Mouse (Mus musculus): ENCODE measurements at regions not wholly inside any gene's neighbourhood (a gene's known extent, or its start where the extent isn't known, plus 50 kb on each side); places are given as distances from the start of the nearest gene placed in this dataset.

- TF ChIP-seq ZC3H11A (IDR thresholded peaks at IDR 0.05; ENCODE audit: borderline replicate concordance, low read depth, low read length) (no peak), ZNF384 (IDR thresholded peaks at IDR 0.05; ENCODE audit: low read depth, low read length) (no peak)
These were observed 78.0 kb downstream of the Inhbb start for GRCm38 (mm10) chr1:119344046-119344445.
